Mouse (Mus musculus) cerebellum, adult 11-12 months (tissue): Measurements from ENCODE around the gene D3Ertd254e.
A peak's percentile ranks its signal among the peaks of the same experiment; 100 is the strongest.
"Not testable (repeated sequence)": the region's sequence is repeated elsewhere in the genome, so short reads cannot be mapped to it uniquely, and the experiment has no call there.

Experiments used
- DNase-seq: peaks from one replicate; pipeline ENCODE4 v3.0.0; 2022

Gene D3Ertd254e

GRCm38 (mm10) chr3:36150934-36151686 lies at the start of gene D3Ertd254e:
D3Ertd254e (plus strand) TSS chr3:36151017.
- peak; percentile 89 for DNase-seq

- no peak for DNase-seq
Observed at GRCm38 (mm10) chr3:36116076-36116475, 34.7 kb upstream of the D3Ertd254e start.

- DNase-seq: no peak
Observed at GRCm38 (mm10) chr3:36119684-36120548, 30.9 kb upstream of the D3Ertd254e start.

GRCm38 (mm10) chr3:36126176-36126575 lies 24.6 kb upstream of the D3Ertd254e start:
- DNase-seq: not testable (repeated sequence)

- DNase-seq: no peak
Observed at GRCm38 (mm10) chr3:36136152-36136551, 14.7 kb upstream of the D3Ertd254e start.

- DNase-seq: no peak
Observed at GRCm38 (mm10) chr3:36137560-36137959, 13.3 kb upstream of the D3Ertd254e start.

- no peak for DNase-seq
Observed at GRCm38 (mm10) chr3:36138171-36138660, 12.6 kb upstream of the D3Ertd254e start.

- no peak for DNase-seq
Observed at GRCm38 (mm10) chr3:36138996-36139395, 11.8 kb upstream of the D3Ertd254e start.

- DNase-seq: no peak
Observed at GRCm38 (mm10) chr3:36150537-36150933, 282 bp upstream of the D3Ertd254e start.

- DNase-seq: no peak
Observed at GRCm38 (mm10) chr3:36155268-36155667, 4.5 kb downstream of the D3Ertd254e start.

GRCm38 (mm10) chr3:36170670-36171210 lies 19.9 kb downstream of the D3Ertd254e start:
- no peak for DNase-seq

- no peak for DNase-seq
Observed at GRCm38 (mm10) chr3:36171348-36171747, 20.5 kb downstream of the D3Ertd254e start.

GRCm38 (mm10) chr3:36173761-36174160 lies 22.9 kb downstream of the D3Ertd254e start:
- DNase-seq: no peak

GRCm38 (mm10) chr3:36181519-36181918 lies 30.7 kb downstream of the D3Ertd254e start:
- DNase-seq: no peak

- DNase-seq: no peak
Observed at GRCm38 (mm10) chr3:36186510-36186909, 35.7 kb downstream of the D3Ertd254e start.

GRCm38 (mm10) chr3:36189243-36189642 lies 38.4 kb downstream of the D3Ertd254e start:
- DNase-seq: no peak

- DNase-seq: no peak
Observed at GRCm38 (mm10) chr3:36201098-36201497, 50.3 kb downstream of the D3Ertd254e start.

GRCm38 (mm10) chr3:36202932-36203331 lies 52.1 kb downstream of the D3Ertd254e start:
- no peak for DNase-seq

- no peak for DNase-seq
Observed at GRCm38 (mm10) chr3:36207520-36208264, 56.9 kb downstream of the D3Ertd254e start.

GRCm38 (mm10) chr3:36209776-36210555 lies 59.1 kb downstream of the D3Ertd254e start:
- no peak for DNase-seq

- DNase-seq: no peak
Observed at GRCm38 (mm10) chr3:36210939-36211338, 60.1 kb downstream of the D3Ertd254e start.

GRCm38 (mm10) chr3:36212758-36213157 lies 61.9 kb downstream of the D3Ertd254e start:
- DNase-seq: no peak
